Mouse (Mus musculus) liver, adult 2 months (tissue): ENCODE measurements around the gene Stmn1. TPM values are rescaled to one million over a fixed set of nuclear protein-coding genes. Genes with fewer than 3 reads are reported as not detected.

Experiments used
- DNase-seq: peaks from one replicate; pipeline ENCODE4 v3.0.0-alpha.2; 2011; ENCODE audit warnings: low read depth, low spot score; ENCODE audit errors: extremely low read depth
- H3K27ac ChIP-seq: fragments of 200-500 bp; replicated peaks from 2 replicates; pipeline ENCODE4 v1.5.1; 2012; ENCODE audit warnings: low read depth, mild to moderate bottlenecking, control low read depth, inconsistent platforms, low read length; ENCODE audit not compliant: insufficient read depth
- H3K27me3 ChIP-seq: fragments of 200-500 bp; 2 replicates; pipeline ENCODE4 v1.6.1; 2012; ENCODE audit warnings: mild to moderate bottlenecking, moderate library complexity, low read length, inconsistent platforms; ENCODE audit not compliant: control insufficient read depth, insufficient read depth
- H3K36me3 ChIP-seq: fragments of 200-500 bp; 2 replicates; pipeline ENCODE4 v1.6.1; 2012; ENCODE audit warnings: low read length, inconsistent platforms; ENCODE audit not compliant: control insufficient read depth, insufficient read depth
- H3K4me1 ChIP-seq: fragments of 200-500 bp; 2 replicates; pipeline ENCODE4 v1.6.1; 2011; ENCODE audit warnings: low read length; ENCODE audit not compliant: control insufficient read depth, insufficient read depth
- H3K4me3 ChIP-seq: fragments of 200-500 bp; 2 replicates; pipeline ENCODE4 v1.5.1; 2011; ENCODE audit warnings: low read depth, mild to moderate bottlenecking, control low read depth, low read length, moderate library complexity; ENCODE audit not compliant: insufficient read depth
- H3K79me2 ChIP-seq: fragments of 200-500 bp; 2 replicates; pipeline ENCODE4 v1.6.1; 2012; ENCODE audit warnings: inconsistent platforms, mild to moderate bottlenecking, low read length, moderate library complexity; ENCODE audit not compliant: control insufficient read depth, insufficient read depth
- H3K9ac ChIP-seq: fragments of 200-500 bp; 2 replicates; pipeline ENCODE4 v1.6.1; 2012; ENCODE audit warnings: low read depth, mild to moderate bottlenecking, control low read depth, inconsistent platforms, low read length
- CTCF ChIP-seq: fragments of 200-500 bp; IDR thresholded peaks from 2 replicates; pipeline ENCODE4 v1.5.1; 2011; ENCODE audit warnings: low read depth, low read length, control low read depth
- POLR2A ChIP-seq: fragments of 200-500 bp; IDR thresholded peaks from 2 replicates; pipeline ENCODE4 v1.6.1; 2011; ENCODE audit warnings: low read length, control low read depth; ENCODE audit not compliant: insufficient read depth; ENCODE audit errors: extremely low read depth
- WGBS: fragments of 180-500 bp; shearing (Covaris S2); methylation state at CpG from one replicate; pipeline ENCODE4 v1.1.7; 2018; 5-methylcytosine and 5-hydroxymethylcytosine counted together
- polyA plus RNA-seq: library from polyadenylated mRNA; depleted of rRNA; stranded (reverse); fragments of >200 nt; gene quantifications from 2 replicates; pipeline ENCODE4 v1.2.3, GENCODE M21; 2012
- total RNA-seq: library from RNA; depleted of rRNA; stranded (reverse); fragments of >200 nt; gene quantifications from 2 replicates; pipeline ENCODE4 v1.2.3, GENCODE M21; 2014

The Stmn1 gene
- total and polyA plus RNA-seq, 2 experiments, result 0.49 to 4.4 TPM

DNA sequence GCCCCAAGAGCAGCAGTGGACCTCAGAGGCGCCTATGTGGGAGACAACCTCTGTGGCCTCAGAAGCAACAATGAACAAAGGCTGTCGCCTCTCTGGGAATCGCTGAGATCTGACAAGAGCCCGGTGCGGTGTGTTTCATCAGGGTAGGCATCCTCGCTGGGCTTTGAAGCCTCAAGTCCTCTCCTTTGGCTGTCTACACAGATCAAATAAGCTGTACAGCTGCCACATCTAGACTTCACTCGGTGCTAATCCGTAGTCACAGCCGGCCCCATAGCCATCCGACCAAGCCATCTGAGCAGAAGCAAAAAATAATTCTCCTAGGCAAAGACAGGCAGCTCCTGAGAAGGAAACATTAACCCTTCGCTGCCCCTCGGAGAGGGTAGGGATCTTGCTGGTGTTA, 2.3 kb upstream of the Stmn1 start:
- H3K79me2 ChIP-seq, result no peaks in the 10 kb centered on the region
- no peak for DNase-seq
- no peak overlapping the region for H3K4me3 ChIP-seq
- H3K36me3 ChIP-seq, result no peaks in the 10 kb centered on the region
- H3K9ac ChIP-seq, result no peak overlapping the region
- WGBS, result 67% methylated on average over 12 of the region's 12 CpGs
- H3K27ac ChIP-seq, result no peak overlapping the region
- TF ChIP-seq POLR2A (no peak), CTCF (no peak)
- H3K27me3 ChIP-seq, result no peaks in the 10 kb centered on the region
- H3K4me1 ChIP-seq, result peaks cover 4% of the 10 kb centered on the region

DNA sequence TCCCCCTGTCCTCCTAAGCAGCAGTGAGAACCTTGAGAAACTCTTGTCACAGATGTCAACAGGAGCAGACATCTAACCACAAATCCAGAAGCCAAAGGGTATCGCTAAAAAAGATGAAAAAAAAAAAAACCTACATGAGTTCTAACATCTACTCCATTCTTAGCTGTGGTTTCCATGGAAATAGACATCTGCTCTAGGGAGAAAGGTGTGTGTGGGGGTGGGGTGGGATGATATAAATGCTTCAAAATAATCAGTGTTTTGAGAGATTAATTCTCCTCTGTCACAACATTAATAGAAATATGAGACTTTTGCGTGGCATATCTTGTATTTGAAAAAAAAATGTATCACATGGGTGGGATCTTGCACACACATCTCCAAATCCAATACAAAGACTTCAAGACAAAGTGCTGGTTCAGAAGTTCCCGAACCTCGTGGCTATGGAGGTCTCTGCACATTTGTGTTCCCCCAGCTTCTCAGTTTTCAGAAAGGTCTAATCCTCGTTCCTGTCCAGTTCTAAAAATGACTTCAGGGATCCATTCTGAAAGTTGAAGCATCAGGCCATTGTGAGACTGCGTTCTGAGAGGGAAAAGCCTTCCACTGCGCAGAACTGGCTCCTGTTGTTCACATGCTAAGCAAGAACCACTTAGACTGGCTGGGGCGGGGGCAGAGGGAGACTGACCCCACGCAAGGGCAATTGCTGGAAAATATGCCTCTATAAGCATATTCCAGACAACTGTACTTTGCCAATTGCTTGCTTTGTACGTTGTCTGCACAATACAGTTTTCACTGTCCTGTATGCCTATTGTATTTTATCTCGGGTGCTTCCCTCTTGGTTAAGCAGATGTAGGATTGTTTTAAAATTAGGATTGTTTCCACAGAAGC, 1.5 kb upstream of the Stmn1 start:
- peaks cover 4% of the 10 kb centered on the region for H3K4me1 ChIP-seq
- no peak overlapping the region for H3K27ac ChIP-seq
- no peak overlapping the region for H3K4me3 ChIP-seq
- 77% methylated on average over 11 of the region's 11 CpGs for WGBS
- no peaks in the 10 kb centered on the region for H3K27me3 ChIP-seq
- DNase-seq, result no peak
- no peaks in the 10 kb centered on the region for H3K36me3 ChIP-seq
- no peak for TF ChIP-seq POLR2A
- no peak for TF ChIP-seq CTCF
- no peaks in the 10 kb centered on the region for H3K79me2 ChIP-seq
- no peak overlapping the region for H3K9ac ChIP-seq

DNA sequence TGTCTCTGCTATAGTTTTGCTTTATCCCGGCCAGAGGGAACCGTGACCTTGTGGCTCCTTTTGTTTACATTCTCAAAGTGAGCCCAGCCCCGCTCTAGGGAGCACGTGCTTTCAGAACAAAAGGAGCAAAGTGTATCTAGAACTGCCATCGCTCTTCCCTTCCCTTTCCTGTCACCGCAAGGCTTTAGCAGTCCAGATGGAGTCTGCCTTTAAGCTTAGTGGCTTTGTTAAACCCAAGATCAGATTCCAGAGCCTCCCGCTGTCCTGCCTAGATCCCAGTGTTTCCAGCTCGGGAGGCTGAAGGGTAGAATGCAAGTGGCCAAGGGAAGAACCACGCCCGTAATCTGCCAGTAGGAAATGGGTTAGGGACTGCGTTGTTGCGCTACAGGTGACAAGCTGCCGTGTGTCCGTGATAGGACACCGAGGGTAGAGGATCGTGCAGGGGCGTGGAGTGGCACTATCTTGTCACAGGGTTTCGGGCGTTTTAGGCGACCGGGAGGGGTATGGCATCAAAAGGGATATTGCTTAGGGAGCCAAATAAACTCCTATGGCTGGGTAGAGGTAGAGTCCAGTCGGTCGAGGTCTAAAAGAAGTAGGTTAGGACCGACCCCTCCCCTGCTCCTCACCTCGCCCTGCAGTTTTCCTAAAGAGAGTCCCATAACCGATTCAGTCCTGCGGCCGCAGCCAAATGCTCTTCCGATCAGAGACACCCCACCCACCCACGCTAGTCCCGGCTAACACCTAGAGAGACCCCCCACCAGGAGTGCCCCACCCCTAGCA, 495 bp upstream of the Stmn1 start:
- Histone ChIP-seq H3K27me3 (no peaks in the 10 kb centered on the region), H3K4me1 (peaks cover 4% of the 10 kb centered on the region), H3K79me2 (no peaks in the 10 kb centered on the region), H3K36me3 (no peaks in the 10 kb centered on the region), H3K4me3 (peak overlapping the region; percentile 32), H3K27ac (no peak overlapping the region), H3K9ac (peak overlapping the region; percentile 55)
- DNase-seq, result peak; percentile 54
- TF ChIP-seq CTCF, result no peak
- TF ChIP-seq POLR2A, result no peak
- under 1% methylated on average over 31 of the region's 31 CpGs for WGBS

DNA sequence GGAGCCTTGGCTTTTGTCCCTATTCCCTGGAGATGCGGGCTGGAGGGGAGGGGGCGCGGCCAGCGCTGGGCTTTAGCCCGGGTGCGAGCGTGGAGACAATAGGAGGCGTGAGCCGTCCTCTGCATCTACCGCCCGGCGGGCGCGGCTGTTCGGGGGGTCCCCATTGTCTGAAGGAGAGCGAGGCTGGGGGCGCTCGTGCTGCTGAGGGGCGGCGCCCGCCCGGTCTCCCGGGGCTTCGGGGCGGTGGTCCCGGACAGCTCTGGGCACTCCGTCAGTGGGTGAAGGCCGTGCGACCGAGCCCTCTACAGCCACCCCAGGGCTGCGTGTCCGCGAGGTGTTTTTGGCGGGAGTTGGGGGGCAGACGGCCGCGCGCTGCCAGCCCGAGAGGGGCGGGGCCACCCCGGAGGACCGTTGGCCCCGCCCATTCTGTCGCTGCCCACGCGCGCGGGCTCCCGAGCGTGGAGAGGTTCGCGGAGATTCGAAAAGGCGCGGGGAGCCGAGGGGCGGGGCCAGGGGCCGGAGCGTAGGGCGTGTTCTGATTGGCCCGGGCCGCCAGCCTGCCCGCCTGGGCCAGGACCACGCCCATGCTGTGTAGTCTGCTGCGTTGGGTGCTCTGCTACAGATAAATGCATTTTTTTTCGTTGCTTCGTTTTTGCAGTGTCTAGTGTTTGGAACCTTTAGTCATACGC, 602 bp downstream of the Stmn1 start:
- under 1% methylated on average over 66 of the region's 68 CpGs for WGBS
- DNase-seq, result peak; percentile 58
- Histone ChIP-seq H3K36me3 (no peaks in the 10 kb centered on the region), H3K79me2 (no peaks in the 10 kb centered on the region), H3K9ac (peak overlapping the region; percentile 29), H3K4me3 (peak overlapping the region; percentile 69), H3K4me1 (peaks cover 4% of the 10 kb centered on the region), H3K27me3 (no peaks in the 10 kb centered on the region), H3K27ac (no peak overlapping the region)
- no peak for TF ChIP-seq POLR2A

DNA sequence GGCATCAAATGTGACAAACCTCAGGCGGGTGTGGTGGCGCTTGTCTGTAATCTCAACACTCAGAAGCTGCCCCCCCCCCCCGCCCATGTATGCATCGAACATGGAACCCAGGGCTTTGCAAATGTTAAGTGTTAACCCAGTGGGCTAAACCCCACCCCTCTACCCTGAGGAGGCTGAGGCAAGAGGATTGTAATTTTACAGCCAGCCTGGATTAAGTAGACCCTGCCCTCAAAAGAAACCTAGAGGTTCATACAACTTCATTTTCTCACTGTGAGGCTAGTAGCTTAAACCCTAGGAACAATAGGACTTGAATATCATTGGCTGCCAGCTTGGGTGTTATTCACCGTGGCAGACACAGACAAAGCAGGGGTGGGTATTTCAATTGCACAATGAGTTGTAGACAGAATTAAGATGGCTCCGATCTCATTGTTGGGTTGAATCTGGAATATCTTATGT, 1.2 kb downstream of the Stmn1 start:
- TF ChIP-seq CTCF, result no peak
- Histone ChIP-seq H3K9ac (no peak overlapping the region), H3K79me2 (no peaks in the 10 kb centered on the region), H3K27me3 (no peaks in the 10 kb centered on the region), H3K4me3 (no peak overlapping the region; the same call in 1 of the 2 replicates), H3K4me1 (peaks cover 4% of the 10 kb centered on the region), H3K36me3 (no peaks in the 10 kb centered on the region), H3K27ac (no peak overlapping the region)
- WGBS, result 25% methylated on average over 6 of the region's 6 CpGs
- DNase-seq, result no peak
